Mouse (Mus musculus) thymus, postnatal 4 days (tissue): ENCODE results near the gene Mapk1.
"Not testable (repeated sequence)": the region's sequence is repeated elsewhere in the genome, so short reads cannot be mapped to it uniquely, and the experiment has no call there.

Source experiments
- DNase-seq: peaks from one replicate; pipeline ENCODE4 v3.0.0; 2021

Gene Mapk1

GRCm38 (mm10) chr16:16983131-16983533 lies at the start of gene Mapk1:
Gene Mapk1, plus strand, starts transcription at chr16:16983382.
- peak; percentile 98 for DNase-seq

GRCm38 (mm10) chr16:16939543-16939942 lies 43.6 kb upstream of the Mapk1 start:
- no peak for DNase-seq

- no peak for DNase-seq
Measured at GRCm38 (mm10) chr16:16941078-16941477, 42.1 kb upstream of the Mapk1 start.

GRCm38 (mm10) chr16:16958575-16958974 lies 24.6 kb upstream of the Mapk1 start:
- no peak for DNase-seq

- no peak for DNase-seq
Measured at GRCm38 (mm10) chr16:16959907-16960306, 23.3 kb upstream of the Mapk1 start.

- DNase-seq: no peak
Measured at GRCm38 (mm10) chr16:16965149-16965548, 18.0 kb upstream of the Mapk1 start.

- no peak for DNase-seq
Measured at GRCm38 (mm10) chr16:16966290-16966689, 16.9 kb upstream of the Mapk1 start.

- no peak for DNase-seq
Measured at GRCm38 (mm10) chr16:16978061-16978460, 5.1 kb upstream of the Mapk1 start.

GRCm38 (mm10) chr16:16978765-16979164 lies 4.4 kb upstream of the Mapk1 start:
- DNase-seq: no peak

- DNase-seq: no peak
Measured at GRCm38 (mm10) chr16:16982636-16983035, 546 bp upstream of the Mapk1 start.

GRCm38 (mm10) chr16:16983534-16984422 lies 596 bp downstream of the Mapk1 start:
- no peak for DNase-seq

- DNase-seq: no peak
Measured at GRCm38 (mm10) chr16:16984423-16984941, 1.3 kb downstream of the Mapk1 start.

GRCm38 (mm10) chr16:16987248-16987647 lies 4.1 kb downstream of the Mapk1 start:
- DNase-seq: no peak

GRCm38 (mm10) chr16:16988842-16989241 lies 5.7 kb downstream of the Mapk1 start:
- DNase-seq: no peak

GRCm38 (mm10) chr16:16990021-16990420 lies 6.8 kb downstream of the Mapk1 start:
- no peak for DNase-seq

GRCm38 (mm10) chr16:16994426-16995052 lies 11.4 kb downstream of the Mapk1 start:
- DNase-seq: peak; percentile 14

- not testable (repeated sequence) for DNase-seq
Measured at GRCm38 (mm10) chr16:16996121-16996729, 13.0 kb downstream of the Mapk1 start.

- DNase-seq: no peak
Measured at GRCm38 (mm10) chr16:17001109-17001508, 17.9 kb downstream of the Mapk1 start.

- DNase-seq: no peak
Measured at GRCm38 (mm10) chr16:17007070-17007469, 23.9 kb downstream of the Mapk1 start.

- DNase-seq: no peak
Measured at GRCm38 (mm10) chr16:17010036-17010435, 26.9 kb downstream of the Mapk1 start.

- DNase-seq: no peak
Measured at GRCm38 (mm10) chr16:17012583-17012982, 29.4 kb downstream of the Mapk1 start.

- no peak for DNase-seq
Measured at GRCm38 (mm10) chr16:17015111-17015852, 32.1 kb downstream of the Mapk1 start.

GRCm38 (mm10) chr16:17015853-17016230 lies 32.7 kb downstream of the Mapk1 start:
- no peak for DNase-seq
